8 mouse cellular contexts compared by ENCODE assay signal in the genomic region with DNA sequence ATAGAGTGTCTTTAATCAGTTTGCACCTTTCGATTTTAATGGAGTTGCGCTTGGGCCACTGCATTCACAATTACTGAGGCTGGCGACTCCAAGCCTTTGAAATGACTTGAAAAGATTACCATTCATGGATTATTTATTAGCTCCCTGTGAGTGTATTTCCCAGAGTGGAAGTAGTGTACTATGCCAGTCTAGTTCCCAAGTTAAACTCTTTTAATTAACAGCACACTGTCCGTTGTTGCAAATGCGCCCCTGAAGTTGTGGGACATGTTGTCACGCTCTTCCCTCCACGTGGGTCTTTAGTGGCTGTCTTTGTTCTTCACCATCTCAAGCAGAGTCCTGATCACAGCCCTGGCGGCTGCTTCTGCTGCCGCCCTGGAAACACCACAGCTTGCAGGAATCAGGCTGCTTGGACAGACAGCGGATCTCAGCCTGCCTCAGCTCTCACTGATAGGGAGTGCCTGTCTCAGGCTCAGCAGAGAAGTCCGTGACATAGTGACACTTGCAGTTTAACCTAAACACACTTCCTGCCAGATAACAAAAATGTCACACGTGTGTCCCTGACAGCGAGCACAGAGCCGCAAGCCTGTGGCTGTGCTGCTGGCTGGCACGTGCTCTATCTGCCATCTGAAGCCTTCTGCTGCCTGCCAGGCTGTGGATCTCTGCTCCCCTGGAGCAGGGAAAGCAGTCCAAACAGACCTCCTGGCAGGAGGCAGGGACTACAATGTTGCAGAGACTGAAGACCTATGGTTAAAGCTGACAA.
DNase-seq lines count a peak whose midpoint lies in the region; ATAC-seq and TF ChIP-seq lines count a peak whose summit lies in the region.

No protein-coding gene starts in this region.

- H3K9ac ChIP-seq in MEL (ENCODE audit: control insufficient read depth, low read depth, low read length, poor library complexity, severe bottlenecking), result no peak overlapping the region
- no peak overlapping the region for H3K9ac ChIP-seq in embryonic facial prominence, embryonic 15.5 days
- peak overlapping the region; percentile 64 for H3K9ac ChIP-seq in hindbrain, embryonic 13.5 days
- H3K9ac ChIP-seq in midbrain, embryonic 12.5 days (replicated peaks), result peak overlapping the region; percentile 43; the same call in 1 of the 2 replicates

- no peak for TF ChIP-seq POLR2A in MEL (IDR thresholded peaks at IDR 0.05; ENCODE audit: control insufficient read depth in 1 of 2, insufficient read depth in 1 of 2, low read depth in 1 of 2, low read length in 2 of 2, poor library complexity in 1 of 2)

- intact Hi-C loops in left cerebral cortex, postnatal 36 days (cut with DNase I), result no loop called here

- no peaks in the 10 kb centered on the region for H3K9me3 ChIP-seq in MEL (replicated peaks; ENCODE audit: insufficient read depth, low read length)
- H3K9me3 ChIP-seq in embryonic facial prominence, embryonic 15.5 days (replicated peaks), result no peaks in the 10 kb centered on the region
- H3K9me3 ChIP-seq in hindbrain, embryonic 13.5 days, result no peaks in the 10 kb centered on the region
- no peaks in the 10 kb centered on the region for H3K9me3 ChIP-seq in midbrain, embryonic 12.5 days

- H3K27ac ChIP-seq in MEL (ENCODE audit: control insufficient read depth, low read depth, low read length), result no peak overlapping the region
- no peak overlapping the region for H3K27ac ChIP-seq in embryonic facial prominence, embryonic 15.5 days (replicated peaks)
- peak overlapping the region; percentile 87 for H3K27ac ChIP-seq in hindbrain, embryonic 13.5 days
- H3K27ac ChIP-seq in midbrain, embryonic 12.5 days (replicated peaks), result peak overlapping the region; percentile 87

- 14% methylated on average over 15 of the region's 15 CpGs for WGBS in embryonic facial prominence, embryonic 15.5 days
- WGBS in hindbrain, embryonic 13.5 days, result 3% methylated on average over 15 of the region's 15 CpGs
- WGBS in midbrain, embryonic 12.5 days, result 1% methylated on average over 15 of the region's 15 CpGs

- TF ChIP-seq EP300 in MEL (IDR thresholded peaks at IDR 0.05; ENCODE audit: low read depth in 1 of 2, low read length in 2 of 2), result no peak

- ATAC-seq in embryonic facial prominence, embryonic 15.5 days (ENCODE audit: insufficient number of reproducible peaks, low FRiP score, low TSS enrichment, low read depth), result no peak
- ATAC-seq in hindbrain, embryonic 13.5 days (ENCODE audit: low FRiP score), result peak; percentile 87
- peak; percentile 80 for ATAC-seq in midbrain, embryonic 12.5 days (ENCODE audit: low FRiP score, low read depth)

- no peaks in the 10 kb centered on the region for H3K79me2 ChIP-seq in MEL (ENCODE audit: control insufficient read depth, insufficient read depth, low read length, poor library complexity)

- TF ChIP-seq RAD21 in MEL (IDR thresholded peaks at IDR 0.05; ENCODE audit: low read depth, low read length), result no peak

- DNase-seq in MEL (ENCODE audit: low read depth, low spot score), result peak; percentile 49
- DNase-seq in adrenal gland, postnatal 36 days, result peak; percentile 52 to 55
- peak; percentile 19 to 25 for DNase-seq in left cerebral cortex, postnatal 36 days (ENCODE audit: low spot score in 2 of 2)
- peak; percentile 11 to 24 for DNase-seq in thymus, postnatal 10 days (ENCODE audit: low spot score in 2 of 2)
- DNase-seq in spleen, postnatal 14 days (ENCODE audit: low spot score in 2 of 2), result no peak

- peak overlapping the region; percentile 43 for H3K4me2 ChIP-seq in embryonic facial prominence, embryonic 15.5 days (replicated peaks)
- peak overlapping the region; percentile 43 for H3K4me2 ChIP-seq in hindbrain, embryonic 13.5 days
- peak overlapping the region; percentile 53 for H3K4me2 ChIP-seq in midbrain, embryonic 12.5 days (replicated peaks)

- no peak for TF ChIP-seq CTCF in MEL (IDR thresholded peaks at IDR 0.05 in 2 of 3, conservative IDR thresholded peaks at IDR 0.05 in 1 of 3; ENCODE audit: control insufficient read depth in 1 of 3, insufficient read depth in 1 of 3, low read depth in 2 of 3, low read length in 3 of 3, poor library complexity in 1 of 3, severe bottlenecking in 1 of 3)

- H3K36me3 ChIP-seq in MEL (ENCODE audit: control insufficient read depth in 1 of 2, insufficient read depth in 2 of 2, low read length in 2 of 2), result no peaks in the 10 kb centered on the region
- no peaks in the 10 kb centered on the region for H3K36me3 ChIP-seq in embryonic facial prominence, embryonic 15.5 days
- no peaks in the 10 kb centered on the region for H3K36me3 ChIP-seq in hindbrain, embryonic 13.5 days
- H3K36me3 ChIP-seq in midbrain, embryonic 12.5 days, result no peaks in the 10 kb centered on the region

- H3K27me3 ChIP-seq in MEL (ENCODE audit: control insufficient read depth in 1 of 2, insufficient read depth in 2 of 2, low read length in 2 of 2), result peaks cover 0 to 4% of the 10 kb centered on the region in 2 experiments; a peak in 3 of 4 replicates
- peaks cover 3% of the 10 kb centered on the region; the same call in 1 of the 2 replicates for H3K27me3 ChIP-seq in embryonic facial prominence, embryonic 15.5 days
- H3K27me3 ChIP-seq in hindbrain, embryonic 13.5 days, result no peaks in the 10 kb centered on the region
- H3K27me3 ChIP-seq in midbrain, embryonic 12.5 days, result peaks cover 13% of the 10 kb centered on the region

- no peaks in the 10 kb centered on the region for H3K4me1 ChIP-seq in MEL (ENCODE audit: control insufficient read depth in 1 of 2, insufficient read depth in 2 of 2, low read length in 2 of 2)
- H3K4me1 ChIP-seq in embryonic facial prominence, embryonic 15.5 days, result peaks cover 10% of the 10 kb centered on the region
- peaks cover 27% of the 10 kb centered on the region for H3K4me1 ChIP-seq in hindbrain, embryonic 13.5 days (replicated peaks)
- H3K4me1 ChIP-seq in midbrain, embryonic 12.5 days, result peaks cover 18% of the 10 kb centered on the region

- H3K4me3 ChIP-seq in MEL (ENCODE audit: control insufficient read depth in 1 of 2, insufficient read depth in 1 of 2, low read depth in 2 of 2, low read length in 2 of 2), result no peak overlapping the region
- H3K4me3 ChIP-seq in embryonic facial prominence, embryonic 15.5 days (replicated peaks), result peak overlapping the region; percentile 12
- peak overlapping the region; percentile 13 for H3K4me3 ChIP-seq in hindbrain, embryonic 13.5 days
- H3K4me3 ChIP-seq in midbrain, embryonic 12.5 days, result peak overlapping the region; percentile 26

TF ChIP-seq in MEL, 35 proteins besides CTCF, POLR2A, EP300 and RAD21:
- TF ChIP-seq USF1 (IDR thresholded peaks at IDR 0.05; ENCODE audit: low read depth, low read length), result peak; percentile 22; the same call in 1 of the 2 replicates
- 0 out of 2 replicates have a peak, but pooled peaks have one; percentile 12 for TF ChIP-seq GATA1 (IDR thresholded peaks at IDR 0.05; ENCODE audit: low read depth, low read length)
- TF ChIP-seq MAX (IDR thresholded peaks at IDR 0.05; ENCODE audit: low read length), result peak; percentile 78
- no peak for TF ChIP-seq USF2 (IDR thresholded peaks at IDR 0.05; ENCODE audit: borderline replicate concordance in 1 of 2, insufficient read depth in 1 of 2, low read depth in 1 of 2, low read length in 2 of 2)
- peak; percentile 53; the same call in 1 of the 2 replicates for TF ChIP-seq MYC (IDR thresholded peaks at IDR 0.05; ENCODE audit: low read depth, low read length)
- peak; percentile 72 for TF ChIP-seq MXI1 (IDR thresholded peaks at IDR 0.05; ENCODE audit: low read depth, low read length)
- peak; percentile 87 for TF ChIP-seq BHLHE40 (IDR thresholded peaks at IDR 0.05; ENCODE audit: borderline replicate concordance, low read depth, low read length)
- no peak for TF ChIP-seq MEF2A (IDR thresholded peaks at IDR 0.05; ENCODE audit: extremely low read depth, insufficient replicate concordance, low read depth, low read length, poor library complexity, severe bottlenecking)
- TF ChIP-seq CHD2 (IDR thresholded peaks at IDR 0.05; ENCODE audit: low read length), result no peak

Comparison
In these comparisons a context has a peak if more than half of its experiments do, and no peak if none do; other contexts are left out.
1. DNase-seq: peak in MEL (single experiment), adrenal gland, postnatal 36 days (2 of 2), left cerebral cortex, postnatal 36 days (2 of 2) and thymus, postnatal 10 days (2 of 2); none in spleen, postnatal 14 days (0 of 2).
2. H3K27ac ChIP-seq: peak in hindbrain, embryonic 13.5 days (single experiment) and midbrain, embryonic 12.5 days (single experiment); none in MEL (single experiment) and embryonic facial prominence, embryonic 15.5 days (single experiment).
3. H3K4me3 ChIP-seq: peak in embryonic facial prominence, embryonic 15.5 days (single experiment), hindbrain, embryonic 13.5 days (single experiment) and midbrain, embryonic 12.5 days (single experiment); none in MEL (0 of 2).
4. H3K9ac ChIP-seq: peak in hindbrain, embryonic 13.5 days (single experiment) and midbrain, embryonic 12.5 days (single experiment); none in MEL (single experiment) and embryonic facial prominence, embryonic 15.5 days (single experiment).
5. Peak in every context shown above with its lines, with median percentiles within 50 percentile points of each other: H3K4me2 ChIP-seq.